Mouse (Mus musculus) CH12.LX (cell line): ENCODE results near the gene Farsa. TPM values are rescaled to one million over a fixed set of nuclear protein-coding genes. Genes with fewer than 3 reads are reported as not detected.

Experiments
- DNase-seq: peaks from one replicate; pipeline ENCODE4 v3.0.0-alpha.2; 2013; ENCODE audit errors: extremely low read depth
- H3K27ac ChIP-seq: 2 replicates; pipeline ENCODE4 v1.5.1; 2012; ENCODE audit warnings: low read depth, mild to moderate bottlenecking, control low read depth, moderate library complexity; ENCODE audit not compliant: insufficient read depth
- H3K27me3 ChIP-seq: replicated peaks from 2 replicates; pipeline ENCODE3; 2012; ENCODE audit warnings: inconsistent platforms
- H3K36me3 ChIP-seq, 2 experiments: replicated peaks in 1 of 2; 2 replicates each; pipeline versions ENCODE3 to v1.6.1; 2012; ENCODE audit warnings: inconsistent platforms in 1 of 2, low read length in 1 of 2, mild to moderate bottlenecking in 1 of 2, mixed read lengths in 1 of 2, moderate library complexity in 1 of 2; ENCODE audit not compliant: control insufficient read depth in 1 of 2, insufficient read depth in 1 of 2
- H3K4me1 ChIP-seq, 2 experiments: 2 replicates each; pipeline ENCODE4 v1.6.1; 2012; ENCODE audit warnings: inconsistent platforms in 1 of 2, moderate library complexity in 1 of 2; ENCODE audit not compliant: insufficient read depth in 2 of 2, control insufficient read depth in 1 of 2
- H3K4me2 ChIP-seq: 2 replicates; pipeline ENCODE4 v1.6.1; 2012; ENCODE audit warnings: low read depth, mild to moderate bottlenecking, control low read depth; ENCODE audit not compliant: poor library complexity, insufficient read depth, severe bottlenecking
- H3K4me3 ChIP-seq, 3 experiments: fragments of 150-350 bp in 1 of 3; sonication (generic) in 1 of 3; replicated peaks in 1 of 3; 2 replicates each; pipeline versions ENCODE3 to v1.5.1; 2011 to 2012; ENCODE audit warnings: low read depth in 2 of 3, low read length in 2 of 3, mild to moderate bottlenecking in 2 of 3, moderate library complexity in 2 of 3, control low read depth in 1 of 3, improper control_type of control experiment in 1 of 3, inconsistent platforms in 1 of 3, mixed read lengths in 1 of 3; ENCODE audit not compliant: poor library complexity in 1 of 3
- H3K79me2 ChIP-seq: replicated peaks from 2 replicates; pipeline ENCODE4 v1.6.1; 2012; ENCODE audit warnings: mild to moderate bottlenecking, moderate library complexity; ENCODE audit not compliant: control insufficient read depth, poor library complexity, insufficient read depth, severe bottlenecking; ENCODE audit errors: extremely low read depth
- H3K9ac ChIP-seq: 2 replicates; pipeline ENCODE4 v1.6.1; 2012; ENCODE audit warnings: low read depth, mild to moderate bottlenecking, control low read depth, moderate library complexity; ENCODE audit not compliant: insufficient read depth
- H3K9me3 ChIP-seq: replicated peaks from 2 replicates; pipeline ENCODE3; 2012; ENCODE audit warnings: low read length, inconsistent platforms, mixed read lengths
- CHD2 ChIP-seq: IDR thresholded peaks from 2 replicates; pipeline ENCODE4 v1.6.1; 2011; ENCODE audit warnings: low read length, improper control_type of control experiment
- CTCF ChIP-seq, 2 experiments: IDR thresholded peaks in 1 of 2; conservative IDR thresholded peaks in 1 of 2; 2 replicates each; pipeline ENCODE4 v1.5.1; 2011 to 2012; ENCODE audit warnings: low read depth in 2 of 2, low read length in 2 of 2, improper control_type of control experiment in 1 of 2, inconsistent platforms in 1 of 2, mild to moderate bottlenecking in 1 of 2, moderate library complexity in 1 of 2
- E2F4 ChIP-seq: IDR thresholded peaks from 2 replicates; pipeline ENCODE4 v1.6.1; 2011; ENCODE audit warnings: low read depth, low read length, improper control_type of control experiment; ENCODE audit not compliant: insufficient replicate concordance
- ELF1 ChIP-seq: IDR thresholded peaks from 2 replicates; pipeline ENCODE4 v1.6.1; 2014; ENCODE audit warnings: low read depth, mild to moderate bottlenecking, inconsistent platforms, low read length, improper control_type of control experiment
- EP300 ChIP-seq: IDR thresholded peaks from 2 replicates; pipeline ENCODE4 v1.6.1; 2011; ENCODE audit warnings: low read length, improper control_type of control experiment
- ETS1 ChIP-seq: conservative IDR thresholded peaks from 2 replicates; pipeline ENCODE4 v1.6.1; 2012; ENCODE audit warnings: low read depth, mild to moderate bottlenecking, inconsistent platforms, low read length, improper control_type of control experiment, moderate library complexity
- GABPA ChIP-seq: IDR thresholded peaks from 2 replicates; pipeline ENCODE4 v1.6.1; 2012; ENCODE audit warnings: low read depth, low read length, improper control_type of control experiment, inconsistent platforms; ENCODE audit not compliant: insufficient replicate concordance
- HCFC1 ChIP-seq: IDR thresholded peaks from 2 replicates; pipeline ENCODE4 v1.6.1; 2012; ENCODE audit warnings: low read depth, mild to moderate bottlenecking, inconsistent platforms, low read length, improper control_type of control experiment
- IRF4 ChIP-seq: IDR thresholded peaks from 2 replicates; pipeline ENCODE4 v1.6.1; 2014; ENCODE audit warnings: low read depth, mild to moderate bottlenecking, inconsistent platforms, low read length, improper control_type of control experiment
- JUN ChIP-seq: IDR thresholded peaks from 2 replicates; pipeline ENCODE4 v1.6.1; 2011; ENCODE audit warnings: low read depth, mild to moderate bottlenecking, low read length, improper control_type of control experiment, moderate library complexity; ENCODE audit not compliant: insufficient read depth
- KAT2A ChIP-seq: IDR thresholded peaks from 2 replicates; pipeline ENCODE4 v1.6.1; 2012; ENCODE audit warnings: low read length, improper control_type of control experiment, inconsistent platforms; ENCODE audit not compliant: insufficient replicate concordance
- MXI1 ChIP-seq: IDR thresholded peaks from 2 replicates; pipeline ENCODE4 v1.6.1; 2011; ENCODE audit warnings: mild to moderate bottlenecking, low read depth, low read length, improper control_type of control experiment
- MYC ChIP-seq: IDR thresholded peaks from 2 replicates; pipeline ENCODE4 v1.6.1; 2011; ENCODE audit warnings: low read depth, mild to moderate bottlenecking, improper control_type of control experiment, low read length
- SIN3A ChIP-seq: IDR thresholded peaks from 2 replicates; pipeline ENCODE4 v1.6.1; 2012; ENCODE audit warnings: low read length, improper control_type of control experiment, inconsistent platforms
- SMC3 ChIP-seq: IDR thresholded peaks from 2 replicates; pipeline ENCODE4 v1.6.1; 2011; ENCODE audit warnings: low read depth, low read length, improper control_type of control experiment
- USF2 ChIP-seq: conservative IDR thresholded peaks from 2 replicates; pipeline ENCODE4 v1.6.1; 2011; ENCODE audit warnings: low read depth, low read length, improper control_type of control experiment
- ZKSCAN1 ChIP-seq: IDR thresholded peaks from 2 replicates; pipeline ENCODE4 v1.6.1; 2012; ENCODE audit warnings: low read depth, inconsistent platforms, low read length, improper control_type of control experiment, borderline replicate concordance
- ZMIZ1 ChIP-seq: IDR thresholded peaks from 2 replicates; pipeline ENCODE4 v1.6.1; 2012; ENCODE audit warnings: low read depth, mild to moderate bottlenecking, inconsistent platforms, low read length, improper control_type of control experiment
- dilution Hi-C: fragments of 300-500 bp; cut with MboI; formaldehyde crosslinking; loops from 2 replicates; pipeline ENCODE4 v1.14.3; 2020; ENCODE audit warnings: low sequenced_read_pairs; ENCODE audit not compliant: extremely low pct_unique_long_range_greater_than_20kb, extremely low pct_ligation_motif_present
- in situ Hi-C: fragments of 300-500 bp; cut with MboI; formaldehyde crosslinking; loops from 3 replicates; pipeline ENCODE4 v1.14.3; 2019; ENCODE audit warnings: low sequenced_read_pairs, low pct_ligation_motif_present, low pct_unique_long_range_greater_than_20kb, mixed read lengths
- polyA plus RNA-seq: library from polyadenylated mRNA; unstranded; fragments of >175 nt; gene quantifications from 2 replicates; pipeline ENCODE4 v1.2.1, GENCODE M21; 2012; ENCODE audit warnings: low read depth; ENCODE audit not compliant: insufficient read length
- total RNA-seq, 2 experiments: library from RNA; depleted of rRNA; stranded (reverse); fragments of 300-350 nt in 1 of 2; fragments of >200 nt in 1 of 2; gene quantifications; 2 replicates each; pipeline ENCODE4 v1.2.3; 2012 to 2014

Farsa gene
- total and polyA plus RNA-seq, 3 experiments = 142 to 175 (median 146) TPM

- Histone ChIP-seq H3K4me1 (peaks cover 0 to 3% of the 10 kb centered on the region in 2 experiments; a peak in 1 of 4 replicates), H3K9ac (no peak overlapping the region), H3K4me3 (no peak overlapping the region), H3K36me3 (peaks cover 0 to 23% of the 10 kb centered on the region in 2 experiments), H3K9me3 (peaks cover 2% of the 10 kb centered on the region), H3K4me2 (no peak overlapping the region), H3K27me3 (no peaks in the 10 kb centered on the region), H3K79me2 (no peaks in the 10 kb centered on the region), H3K27ac (no peak overlapping the region)
- dilution Hi-C loops (no loop called here), in situ Hi-C loops (no loop called here)
- no peak for DNase-seq
- TF ChIP-seq E2F4 (no peak), HCFC1 (no peak), ETS1 (no peak), IRF4 (no peak), SMC3 (no peak), SIN3A (no peak), GABPA (no peak), ZKSCAN1 (no peak), CTCF (conservative IDR thresholded peaks at IDR 0.05 in 1 of 2, IDR thresholded peaks at IDR 0.05 in 1 of 2; ENCODE audit: low read depth in 2 of 2, low read length in 2 of 2) (no peak), CHD2 (no peak), MYC (no peak), MXI1 (no peak), ZMIZ1 (no peak), KAT2A (no peak), USF2 (no peak), JUN (no peak), ELF1 (no peak), EP300 (no peak)
Measured at GRCm38 (mm10) chr8:84918646-84919045, 61.9 kb downstream of the Farsa start.

Other genes starting within 250 kb of the Farsa start
Only the 20 nearest of the 31 such genes appear.
- 38.5 and 45.5 TPM in 2 replicates for gene Lyl1, start 155.5 kb upstream of the Farsa start, total RNA-seq (2012; rRNA removed)
- 20.3 and 20.6 TPM in 2 replicates for gene Lyl1, start 155.5 kb upstream of the Farsa start, total RNA-seq (2014; rRNA removed)
- gene Lyl1, start 155.5 kb upstream of the Farsa start, polyA plus RNA-seq = 53.2 and 54.5 TPM in 2 replicates
- gene G430095P16Rik, start 134.0 kb upstream of the Farsa start, total RNA-seq (2012; rRNA removed) = 0.17 TPM in 1 of 2 replicates, not detected in the other
- 0.39 TPM in 1 of 2 replicates, not detected in the other for gene G430095P16Rik, start 134.0 kb upstream of the Farsa start, total RNA-seq (2014; rRNA removed)
- not detected in 2 replicates for gene G430095P16Rik, start 134.0 kb upstream of the Farsa start, polyA plus RNA-seq
- 0.76 and 1.1 TPM in 2 replicates for gene Nfix, start 56.6 kb upstream of the Farsa start, total RNA-seq (2012; rRNA removed)
- 0.09 and 0.19 TPM in 2 replicates for gene Nfix, start 56.6 kb upstream of the Farsa start, total RNA-seq (2014; rRNA removed)
- 8.6 and 10.5 TPM in 2 replicates for gene Nfix, start 56.6 kb upstream of the Farsa start, polyA plus RNA-seq
- gene Dand5, start 34.2 kb upstream of the Farsa start, total RNA-seq (2012; rRNA removed) = 1.7 TPM in 2 replicates
- gene Dand5, start 34.2 kb upstream of the Farsa start, total RNA-seq (2014; rRNA removed) = 1.4 and 1.8 TPM in 2 replicates
- gene Dand5, start 34.2 kb upstream of the Farsa start, polyA plus RNA-seq = 1.5 and 1.7 TPM in 2 replicates
- gene Gadd45gip1, start 25.5 kb upstream of the Farsa start, total RNA-seq (2012; rRNA removed) = 53.6 and 59.7 TPM in 2 replicates
- gene Gadd45gip1, start 25.5 kb upstream of the Farsa start, total RNA-seq (2014; rRNA removed) = 56.6 and 56.9 TPM in 2 replicates
- gene Gadd45gip1, start 25.5 kb upstream of the Farsa start, polyA plus RNA-seq = 56.6 and 57.6 TPM in 2 replicates
- gene Rad23a, start 16.3 kb upstream of the Farsa start, total RNA-seq (2012; rRNA removed) = 87.0 and 115 TPM in 2 replicates
- gene Rad23a, start 16.3 kb upstream of the Farsa start, total RNA-seq (2014; rRNA removed) = 66.4 and 66.5 TPM in 2 replicates
- 135 and 143 TPM in 2 replicates for gene Rad23a, start 16.3 kb upstream of the Farsa start, polyA plus RNA-seq
- 395 and 738 TPM in 2 replicates for gene Calr, start 10.1 kb upstream of the Farsa start, total RNA-seq (2012; rRNA removed)
- 627 and 669 TPM in 2 replicates for gene Calr, start 10.1 kb upstream of the Farsa start, total RNA-seq (2014; rRNA removed)
- gene Calr, start 10.1 kb upstream of the Farsa start, polyA plus RNA-seq = 1,181 and 1,636 TPM in 2 replicates
- gene Syce2, start 15.1 kb downstream of the Farsa start, total RNA-seq (2012; rRNA removed) = not detected in 2 replicates
- gene Syce2, start 15.1 kb downstream of the Farsa start, total RNA-seq (2014; rRNA removed) = not detected in 2 replicates
- gene Syce2, start 15.1 kb downstream of the Farsa start, polyA plus RNA-seq = 0.54 TPM in 1 of 2 replicates, not detected in the other
- 26.2 and 27.3 TPM in 2 replicates for gene Gcdh, start 36.9 kb downstream of the Farsa start, total RNA-seq (2012; rRNA removed)
- 16.4 and 20.6 TPM in 2 replicates for gene Gcdh, start 36.9 kb downstream of the Farsa start, total RNA-seq (2014; rRNA removed)
- 13.7 and 17.7 TPM in 2 replicates for gene Gcdh, start 36.9 kb downstream of the Farsa start, polyA plus RNA-seq
- gene Klf1, start 44.9 kb downstream of the Farsa start, total RNA-seq (2012; rRNA removed) = 0.34 and 0.38 TPM in 2 replicates
- gene Klf1, start 44.9 kb downstream of the Farsa start, total RNA-seq (2014; rRNA removed) = 0.20 and 0.24 TPM in 2 replicates
- gene Klf1, start 44.9 kb downstream of the Farsa start, polyA plus RNA-seq = 0.20 and 0.26 TPM in 2 replicates
- 12.8 and 13.6 TPM in 2 replicates for gene Dnase2a, start 51.6 kb downstream of the Farsa start, total RNA-seq (2012; rRNA removed)
- gene Dnase2a, start 51.6 kb downstream of the Farsa start, total RNA-seq (2014; rRNA removed) = 15.0 and 18.4 TPM in 2 replicates
- 25.4 and 31.4 TPM in 2 replicates for gene Dnase2a, start 51.6 kb downstream of the Farsa start, polyA plus RNA-seq
- 0.08 and 0.21 TPM in 2 replicates for gene Mast1, start 80.4 kb downstream of the Farsa start, total RNA-seq (2012; rRNA removed)
- gene Mast1, start 80.4 kb downstream of the Farsa start, total RNA-seq (2014; rRNA removed) = not detected in 2 replicates
- gene Mast1, start 80.4 kb downstream of the Farsa start, polyA plus RNA-seq = 0.34 and 0.55 TPM in 2 replicates
- 0.17 and 0.21 TPM in 2 replicates for gene Rtbdn, start 90.0 kb downstream of the Farsa start, total RNA-seq (2012; rRNA removed)
- gene Rtbdn, start 90.0 kb downstream of the Farsa start, total RNA-seq (2014; rRNA removed) = not detected in 2 replicates
- gene Rtbdn, start 90.0 kb downstream of the Farsa start, polyA plus RNA-seq = 0.93 and 1.8 TPM in 2 replicates
- gene Gm49661, start 112.4 kb downstream of the Farsa start, total RNA-seq (2012; rRNA removed) = 1.8 and 3.1 TPM in 2 replicates
- gene Gm49661, start 112.4 kb downstream of the Farsa start, total RNA-seq (2014; rRNA removed) = not detected in 2 replicates
- not detected in 2 replicates for gene Gm49661, start 112.4 kb downstream of the Farsa start, polyA plus RNA-seq
- 218 and 231 TPM in 2 replicates for gene Prdx2, start 112.6 kb downstream of the Farsa start, total RNA-seq (2012; rRNA removed)
- 231 and 232 TPM in 2 replicates for gene Prdx2, start 112.6 kb downstream of the Farsa start, total RNA-seq (2014; rRNA removed)
- 158 and 159 TPM in 2 replicates for gene Prdx2, start 112.6 kb downstream of the Farsa start, polyA plus RNA-seq
- gene Rnaseh2a, start 112.8 kb downstream of the Farsa start, total RNA-seq (2012; rRNA removed) = 104 and 115 TPM in 2 replicates
- gene Rnaseh2a, start 112.8 kb downstream of the Farsa start, total RNA-seq (2014; rRNA removed) = 71.6 and 76.2 TPM in 2 replicates
- 83.1 and 88.1 TPM in 2 replicates for gene Rnaseh2a, start 112.8 kb downstream of the Farsa start, polyA plus RNA-seq
- 226 and 342 TPM in 2 replicates for gene Junb, start 121.7 kb downstream of the Farsa start, total RNA-seq (2012; rRNA removed)
- gene Junb, start 121.7 kb downstream of the Farsa start, total RNA-seq (2014; rRNA removed) = 175 and 217 TPM in 2 replicates
- 63.4 and 66.4 TPM in 2 replicates for gene Junb, start 121.7 kb downstream of the Farsa start, polyA plus RNA-seq
- gene Hook2, start 133.6 kb downstream of the Farsa start, total RNA-seq (2012; rRNA removed) = 17.6 and 24.7 TPM in 2 replicates
- gene Hook2, start 133.6 kb downstream of the Farsa start, total RNA-seq (2014; rRNA removed) = 7.1 TPM in 2 replicates
- 9.8 and 11.7 TPM in 2 replicates for gene Hook2, start 133.6 kb downstream of the Farsa start, polyA plus RNA-seq
- 0.21 TPM in 1 of 2 replicates, not detected in the other for gene Best2, start 157.5 kb downstream of the Farsa start, total RNA-seq (2012; rRNA removed)
- not detected in 2 replicates for gene Best2, start 157.5 kb downstream of the Farsa start, total RNA-seq (2014; rRNA removed)
- 0.23 TPM in 1 of 2 replicates, not detected in the other for gene Best2, start 157.5 kb downstream of the Farsa start, polyA plus RNA-seq
- 109 and 125 TPM in 2 replicates for gene Asna1, start 168.3 kb downstream of the Farsa start, total RNA-seq (2012; rRNA removed)
- 108 and 119 TPM in 2 replicates for gene Asna1, start 168.3 kb downstream of the Farsa start, total RNA-seq (2014; rRNA removed)
- gene Asna1, start 168.3 kb downstream of the Farsa start, polyA plus RNA-seq = 127 and 132 TPM in 2 replicates